Mouse (Mus musculus): Measurements from ENCODE around the gene Golt1a.

The Golt1a gene

GRCm38 (mm10) chr1:133347693-133348520 is 38.3 kb downstream of the Golt1a start:
- DNase-seq (ENCODE audit: low read depth, low spot score), result no peak

GRCm38 (mm10) chr1:133350210-133350609 is 40.6 kb downstream of the Golt1a start, which contains the start of gene Ren1:
Ren1 (plus strand) TSS chr1:133350510.
- no peak for DNase-seq (ENCODE audit: low read depth, low spot score)

GRCm38 (mm10) chr1:133351762-133352161 is 42.2 kb downstream of the Golt1a start:
- DNase-seq (ENCODE audit: low read depth, low spot score), result no peak

GRCm38 (mm10) chr1:133353371-133353809 is 43.8 kb downstream of the Golt1a start:
- DNase-seq (ENCODE audit: low read depth, low spot score), result no peak

GRCm38 (mm10) chr1:133355469-133355868 is 45.9 kb downstream of the Golt1a start:
- DNase-seq (ENCODE audit: low read depth, low spot score), result no peak

GRCm38 (mm10) chr1:133355912-133356311 is 46.3 kb downstream of the Golt1a start:
- no peak for DNase-seq (ENCODE audit: low read depth, low spot score)

- DNase-seq (ENCODE audit: low read depth, low spot score), result no peak
Observed at GRCm38 (mm10) chr1:133356330-133356729, 46.7 kb downstream of the Golt1a start.

- DNase-seq (ENCODE audit: low read depth, low spot score), result no peak
Observed at GRCm38 (mm10) chr1:133361006-133361405, 51.4 kb downstream of the Golt1a start.

GRCm38 (mm10) chr1:133362103-133362502 is 52.5 kb downstream of the Golt1a start:
- no peak for DNase-seq (ENCODE audit: low read depth, low spot score)

- DNase-seq (ENCODE audit: low read depth, low spot score), result no peak
Observed at GRCm38 (mm10) chr1:133363276-133364021, 53.8 kb downstream of the Golt1a start, which contains the start of gene Etnk2. Etnk2 (plus strand) TSS chr1:133363572.

GRCm38 (mm10) chr1:133364022-133364630 is 54.5 kb downstream of the Golt1a start:
- DNase-seq (ENCODE audit: low read depth, low spot score), result no peak

GRCm38 (mm10) chr1:133364890-133365289 is 55.3 kb downstream of the Golt1a start:
- DNase-seq (ENCODE audit: low read depth, low spot score), result no peak

- no peak for DNase-seq (ENCODE audit: low read depth, low spot score)
Observed at GRCm38 (mm10) chr1:133366951-133367605, 57.5 kb downstream of the Golt1a start.

- DNase-seq (ENCODE audit: low read depth, low spot score), result no peak
Observed at GRCm38 (mm10) chr1:133367606-133368488, 58.2 kb downstream of the Golt1a start.

GRCm38 (mm10) chr1:133368644-133369043 is 59.0 kb downstream of the Golt1a start:
- DNase-seq (ENCODE audit: low read depth, low spot score), result no peak

GRCm38 (mm10) chr1:133370352-133370751 is 60.8 kb downstream of the Golt1a start:
- DNase-seq (ENCODE audit: low read depth, low spot score), result no peak

- no peak for DNase-seq (ENCODE audit: low read depth, low spot score)
Observed at GRCm38 (mm10) chr1:133371431-133371830, 61.8 kb downstream of the Golt1a start.

- DNase-seq (ENCODE audit: low read depth, low spot score), result no peak
Observed at GRCm38 (mm10) chr1:133372113-133372512, 62.5 kb downstream of the Golt1a start.
